Mouse (Mus musculus) ES-Bruce4 (cell line): Measurements from ENCODE around the gene Amph.

Experiments
- CTCF ChIP-seq: IDR thresholded peaks from one replicate; pipeline ENCODE4 v1.8.1; 2011; ENCODE audit warnings: low read depth, low read length
- EP300 ChIP-seq: IDR thresholded peaks from 2 replicates; pipeline ENCODE4 v1.6.1; 2011; ENCODE audit warnings: low read depth, low read length; ENCODE audit not compliant: insufficient read depth
- POLR2A ChIP-seq: IDR thresholded peaks from one replicate; pipeline ENCODE4 v1.8.1; 2011; ENCODE audit warnings: low read length; ENCODE audit not compliant: insufficient read depth

DNA sequence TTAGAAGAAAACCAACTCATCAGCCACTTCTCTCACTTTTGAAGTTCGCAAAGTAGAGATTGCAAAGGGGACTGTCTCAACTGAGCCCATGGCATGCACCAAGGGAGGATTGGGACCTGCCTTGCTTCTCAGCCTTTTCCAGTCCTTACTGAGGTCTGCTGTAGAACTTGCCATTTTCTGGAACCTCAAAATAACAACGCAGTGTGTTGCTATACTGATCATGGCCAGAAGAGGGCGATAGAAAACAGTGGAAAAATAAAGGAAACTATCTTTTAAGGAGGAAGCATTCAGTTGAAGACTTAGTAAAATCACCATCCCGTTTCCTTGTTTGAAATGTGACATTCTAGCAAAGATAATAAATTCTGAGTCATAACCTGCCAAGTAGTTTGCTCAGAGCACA, 210.5 kb downstream of the Amph start:
- TF ChIP-seq EP300 (no peak), CTCF (no peak), POLR2A (no peak)
